Mouse (Mus musculus) left cerebral cortex, postnatal 36 days (tissue): ENCODE data around the gene Grk4. TPM values are rescaled to one million over a fixed set of nuclear protein-coding genes. Genes with fewer than 3 reads are reported as not detected.
"Not testable (repeated sequence)": the region's sequence is repeated elsewhere in the genome, so short reads cannot be mapped to it uniquely, and the experiment has no call there.

Source experiments
- DNase-seq, 2 experiments: peaks; one replicate each; pipeline ENCODE4 v3.0.0; 2021 to 2022; ENCODE audit warnings: low spot score in 2 of 2, mixed read lengths in 1 of 2
- intact Hi-C: fragments of 180-260 bp; cut with DNase I; formaldehyde crosslinking; loops from one replicate; pipeline ENCODE4 v1.15.1; 2025
- total RNA-seq, 2 experiments: library from RNA; stranded (reverse); gene quantifications; 2 replicates each; pipeline ENCODE4 v1.2.3; 2021

Gene Grk4
- total RNA-seq, 2 experiments from 2014 or later: 5.7 to 5.9 TPM

DNA sequence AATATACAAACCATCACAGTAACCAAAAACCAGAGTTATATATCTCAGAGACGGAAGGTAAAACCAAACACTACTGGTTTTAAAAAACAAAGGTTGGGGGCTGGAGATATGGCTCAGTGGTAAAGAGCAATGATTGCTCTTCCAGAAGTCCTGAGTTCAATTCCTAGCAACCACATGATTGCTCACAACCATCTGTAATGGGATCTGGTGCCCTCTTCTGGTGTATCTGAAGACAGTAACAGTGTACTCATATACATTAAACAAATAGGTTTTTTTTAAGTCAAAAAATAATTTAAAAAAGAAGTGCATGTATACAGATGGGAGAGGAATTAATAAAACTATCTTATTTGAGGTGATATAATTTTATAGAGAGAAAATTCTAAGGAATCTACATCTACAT is 29.7 kb downstream of the Grk4 start:
- DNase-seq: no peak
- intact Hi-C loops: no loop called here

DNA sequence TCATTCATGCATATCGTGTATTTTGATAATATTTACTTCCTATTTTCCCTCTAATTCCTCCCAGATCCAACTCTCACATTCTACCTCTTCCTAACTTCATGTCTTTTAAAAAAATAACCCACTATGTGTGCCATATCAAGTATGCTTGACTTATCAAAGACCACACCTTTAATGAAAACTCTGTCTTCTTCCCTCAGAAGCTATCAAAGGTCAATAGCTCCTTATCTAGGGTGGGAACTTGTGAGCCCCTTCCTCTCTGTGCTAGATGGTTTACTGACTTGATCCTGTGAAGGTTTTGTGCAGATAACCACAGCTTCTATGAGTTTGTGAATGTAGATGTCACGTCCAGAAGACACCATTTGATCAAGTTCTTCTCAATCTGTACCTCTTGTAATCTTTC is 32.6 kb downstream of the Grk4 start:
- intact Hi-C loops: no loop called here
- DNase-seq: no peak

DNA sequence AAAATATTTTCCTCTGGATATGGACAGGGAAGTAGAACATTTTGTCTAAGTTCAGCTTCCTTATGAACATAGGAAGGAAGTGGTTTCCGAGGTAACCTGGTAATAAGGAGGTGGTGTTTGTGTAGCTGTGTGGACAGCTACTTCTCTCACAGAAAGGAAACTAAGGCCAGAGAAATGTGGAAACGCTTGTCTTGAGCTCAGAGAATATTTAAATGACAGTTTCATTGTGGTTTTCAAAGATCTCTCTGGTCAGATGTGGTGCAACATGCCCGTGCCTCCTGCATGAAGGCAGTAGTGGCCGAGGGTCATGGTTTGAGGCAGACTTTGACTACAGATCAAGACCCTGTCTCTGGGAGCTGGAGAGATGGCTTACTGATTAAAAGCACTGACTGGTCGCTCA is 35.3 kb downstream of the Grk4 start:
- intact Hi-C loops: no loop called here
- no peak for DNase-seq

DNA sequence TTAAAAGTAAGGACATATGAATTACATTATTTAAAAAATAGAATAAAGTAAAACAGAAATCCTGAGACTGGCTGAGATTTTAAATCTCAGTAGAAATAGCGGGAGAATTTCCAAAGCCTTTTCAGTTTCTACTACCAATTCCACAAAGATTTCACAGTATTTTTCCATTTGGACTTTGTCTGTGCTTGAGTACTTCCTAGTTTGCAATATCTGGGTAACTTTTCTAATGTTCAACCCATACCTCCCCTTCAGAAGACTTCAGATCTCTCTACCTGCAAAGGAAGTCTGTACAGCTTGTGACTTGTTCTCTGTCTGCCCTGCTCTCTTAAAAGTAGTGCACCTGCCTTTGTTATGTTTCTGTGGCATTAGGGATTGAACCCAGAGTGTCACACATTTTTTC is 48.3 kb downstream of the Grk4 start:
- intact Hi-C loops: no loop called here
- no peak for DNase-seq

DNA sequence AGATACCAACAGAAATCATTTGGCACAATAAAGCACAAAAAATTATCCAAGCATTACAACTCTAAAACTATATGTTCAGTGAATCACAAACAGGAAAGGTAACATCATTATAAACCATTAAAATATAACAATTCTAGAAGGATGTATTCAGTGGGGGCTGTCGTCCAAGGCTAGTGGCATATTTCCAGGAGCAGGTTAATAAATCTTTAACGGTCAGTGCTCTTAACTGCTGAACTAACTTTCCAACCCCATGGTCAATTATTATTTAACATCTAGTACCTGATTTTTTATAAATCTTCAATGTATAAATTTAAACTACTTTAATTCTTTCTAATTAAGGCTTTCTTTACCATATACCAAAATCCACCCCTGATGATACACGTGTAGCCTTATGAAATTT is 54.2 kb downstream of the Grk4 start:
- intact Hi-C loops: not testable (repeated sequence)

DNA sequence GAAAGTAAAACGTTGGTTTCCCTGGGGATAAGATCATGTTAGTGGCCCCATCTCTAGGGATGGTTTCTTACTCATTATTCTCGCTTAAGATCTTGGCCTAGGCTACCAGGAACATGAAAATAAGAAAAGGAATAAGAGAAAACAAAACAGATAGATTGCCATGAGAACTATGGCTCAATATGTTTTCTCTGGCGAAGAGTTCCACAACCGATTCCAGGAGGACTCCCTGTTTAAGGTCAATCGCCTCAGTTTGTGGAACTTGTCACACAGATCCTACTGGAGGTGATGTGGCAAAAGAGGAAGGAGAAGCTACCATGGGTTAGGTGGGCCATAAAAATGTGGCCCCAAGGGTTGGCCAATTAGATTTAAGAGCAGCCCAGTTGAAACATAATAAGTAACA is 54.6 kb downstream of the Grk4 start:
- intact Hi-C loops: no loop called here

More for the DNA sequence above, 54.2 kb downstream of the Grk4 start:
- not testable (repeated sequence) for DNase-seq

DNA sequence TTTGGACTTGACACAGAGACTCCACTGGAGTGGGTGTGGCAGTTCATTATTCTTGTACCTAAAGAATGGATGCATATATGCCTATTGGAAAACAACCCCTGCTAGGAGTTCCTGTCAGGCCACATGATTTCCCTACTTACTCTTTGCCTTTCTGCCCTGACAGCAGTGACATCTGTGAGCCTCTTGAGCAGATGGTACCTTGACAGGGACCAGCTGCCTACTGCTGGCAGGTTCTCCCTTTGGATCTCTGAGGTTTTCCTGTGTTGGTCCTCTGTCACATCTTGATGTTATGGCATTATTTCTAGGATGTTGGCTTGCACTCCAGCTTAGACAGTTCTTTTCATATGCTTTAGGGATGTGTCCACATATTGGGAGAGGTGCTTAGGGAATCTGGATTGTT is 69.0 kb downstream of the Grk4 start:
- no peak for DNase-seq
- intact Hi-C loops: no loop called here

More for the DNA sequence above, 54.6 kb downstream of the Grk4 start:
- no peak for DNase-seq

DNA sequence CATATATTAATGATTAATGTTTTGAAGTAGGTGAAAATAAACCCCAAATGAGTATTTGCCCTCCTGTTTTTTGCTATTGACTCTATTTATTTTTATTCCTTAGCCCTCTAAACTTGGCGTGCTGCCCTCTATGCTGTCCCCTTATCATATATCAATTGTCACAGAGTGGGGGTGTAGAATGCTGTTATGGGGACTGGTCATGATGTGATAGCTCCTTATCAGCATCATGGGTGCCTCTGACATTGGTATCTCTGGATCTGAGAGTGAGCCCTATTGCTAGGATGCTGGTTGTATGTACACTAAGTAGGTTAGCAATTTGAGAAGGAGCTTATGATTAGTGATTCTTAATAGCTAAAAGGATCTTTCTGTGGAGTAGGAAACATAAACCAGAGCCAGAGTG is 70.1 kb downstream of the Grk4 start:
- DNase-seq: no peak
- intact Hi-C loops: no loop called here

DNA sequence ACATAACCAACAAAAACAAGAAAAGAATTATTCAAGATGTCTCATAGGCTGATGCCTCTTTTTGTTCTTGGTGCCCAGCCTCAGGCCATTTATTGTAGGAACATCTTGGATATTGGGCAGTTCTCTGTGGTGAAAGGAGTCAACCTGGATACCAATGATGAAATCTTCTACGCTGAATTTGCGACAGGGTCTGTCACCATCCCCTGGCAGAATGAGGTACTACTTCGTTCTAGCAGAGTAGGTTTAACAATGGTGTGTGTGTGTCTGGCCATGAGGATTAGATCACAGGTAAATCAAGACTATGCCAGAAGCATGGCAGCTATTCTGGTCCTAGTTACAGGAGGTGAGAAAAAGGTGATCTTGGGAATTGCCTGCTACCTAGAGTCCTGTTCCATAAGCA is 91.3 kb downstream of the Grk4 start:
- DNase-seq: no peak
- intact Hi-C loops: no loop called here

DNA sequence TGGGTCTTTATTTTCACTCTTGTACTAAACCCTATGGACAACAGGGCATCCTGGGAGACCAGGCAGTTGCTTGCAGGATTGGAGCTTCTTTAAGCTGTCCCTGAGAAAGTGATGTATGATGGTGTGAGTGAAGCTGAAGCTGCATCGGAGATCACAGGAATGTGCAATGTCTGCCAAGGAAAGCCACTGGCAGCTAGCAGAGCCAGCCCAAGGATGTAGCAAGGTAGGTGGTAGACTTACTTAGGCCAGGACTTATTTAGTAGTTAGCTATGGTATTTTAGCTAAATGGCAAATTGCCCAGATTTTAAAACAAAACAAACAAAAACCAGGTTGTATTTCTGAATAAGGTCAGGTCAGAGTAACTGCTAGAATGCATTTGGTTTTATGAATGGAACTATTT is 98.6 kb downstream of the Grk4 start:
- DNase-seq: no peak
- intact Hi-C loops: no loop called here

DNA sequence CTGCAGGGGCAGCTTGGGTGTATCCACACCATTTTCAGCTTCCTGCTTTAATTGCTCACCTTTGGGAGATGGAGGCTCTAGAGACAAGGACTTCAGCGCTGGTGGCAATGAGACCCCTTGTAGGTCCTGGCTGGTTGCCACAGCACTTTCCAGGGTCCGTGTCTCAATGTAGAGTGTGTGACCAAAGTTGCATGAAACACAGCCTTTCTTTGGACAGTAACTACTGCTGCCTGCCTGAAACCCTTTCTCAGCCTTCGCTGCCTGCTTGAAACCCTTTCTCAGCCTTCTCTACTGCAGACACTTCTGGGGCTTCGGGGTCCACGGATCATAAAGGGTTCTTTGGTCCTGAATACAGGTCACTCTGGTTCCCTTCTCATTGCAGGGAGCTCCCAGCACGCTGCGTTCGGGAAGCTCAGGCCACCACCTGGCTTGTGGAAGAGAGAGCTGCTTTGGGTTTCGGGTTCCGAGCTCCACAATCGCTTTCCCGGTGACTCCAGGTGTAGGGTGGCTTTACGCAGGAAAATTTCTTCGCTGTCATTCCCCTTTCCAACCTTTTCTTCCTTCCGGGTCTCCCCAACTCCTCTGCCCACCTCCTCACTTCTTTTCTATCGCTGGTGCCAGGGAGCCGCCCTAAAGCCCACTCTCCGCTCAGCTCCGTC is 100.8 kb downstream of the Grk4 start:
- intact Hi-C loops: loop anchor here (5.0 kb wide), 1 partner anchor 99 kb away; the partner anchor contains the start of genes Grk4 and Nop14
- peak in 1 of 2 experiments; percentile 11 for DNase-seq

DNA sequence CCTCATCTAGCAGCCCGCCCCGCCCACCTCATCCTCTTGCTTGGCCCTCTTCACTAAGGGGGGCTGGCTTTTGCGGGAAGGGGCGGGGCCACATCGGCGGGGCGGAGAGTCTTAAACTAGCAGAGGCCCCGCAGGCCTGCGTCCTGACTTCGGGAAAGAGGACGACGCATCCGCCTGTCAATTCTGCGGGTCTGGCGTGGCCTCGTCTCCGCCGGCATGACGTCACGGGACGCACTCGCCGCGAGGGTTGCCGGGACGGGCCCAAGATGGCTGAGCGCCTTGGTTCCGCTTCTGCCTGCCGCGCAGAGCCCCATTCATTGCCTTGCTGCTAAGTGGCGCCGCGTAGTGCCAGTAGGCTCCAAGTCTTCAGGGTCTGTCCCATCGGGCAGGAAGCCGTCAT is 101.3 kb downstream of the Grk4 start, which contains the start of gene Htt:
Htt (plus strand) TSS at position 232 of the 400 bp plus-strand sequence.
- peak; percentile 98 for DNase-seq
- intact Hi-C loops: loop anchor here (5.0 kb wide), 1 partner anchor 99 kb away; the partner anchor contains the start of genes Grk4 and Nop14

DNA sequence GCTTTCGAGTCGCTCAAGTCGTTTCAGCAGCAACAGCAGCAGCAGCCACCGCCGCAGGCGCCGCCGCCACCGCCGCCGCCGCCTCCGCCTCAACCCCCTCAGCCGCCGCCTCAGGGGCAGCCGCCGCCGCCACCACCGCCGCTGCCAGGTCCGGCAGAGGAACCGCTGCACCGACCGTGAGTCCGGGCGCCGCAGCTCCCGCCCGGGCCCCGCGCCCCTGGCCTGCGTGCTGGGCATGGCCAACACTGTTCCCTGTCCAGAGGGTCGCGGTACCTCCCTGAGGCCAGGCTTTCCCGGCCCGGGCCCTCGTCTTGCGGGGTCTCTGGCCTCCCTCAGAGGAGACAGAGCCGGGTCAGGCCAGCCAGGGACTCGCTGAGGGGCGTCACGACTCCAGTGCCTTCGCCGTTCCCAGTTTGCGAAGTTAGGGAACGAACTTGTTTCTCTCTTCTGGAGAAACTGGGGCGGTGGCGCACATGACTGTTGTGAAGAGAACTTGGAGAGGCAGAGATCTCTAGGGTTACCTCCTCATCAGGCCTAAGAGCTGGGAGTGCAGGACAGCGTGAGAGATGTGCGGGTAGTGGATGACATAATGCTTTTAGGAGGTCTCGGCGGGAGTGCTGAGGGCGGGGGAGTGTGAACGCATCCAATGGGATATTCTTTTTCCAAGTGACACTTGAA is 101.9 kb downstream of the Grk4 start:
- peak; percentile 46 to 57 for DNase-seq
- intact Hi-C loops: loop anchor here (5.0 kb wide), 1 partner anchor 100 kb away; the partner anchor contains the start of genes Grk4 and Nop14

DNA sequence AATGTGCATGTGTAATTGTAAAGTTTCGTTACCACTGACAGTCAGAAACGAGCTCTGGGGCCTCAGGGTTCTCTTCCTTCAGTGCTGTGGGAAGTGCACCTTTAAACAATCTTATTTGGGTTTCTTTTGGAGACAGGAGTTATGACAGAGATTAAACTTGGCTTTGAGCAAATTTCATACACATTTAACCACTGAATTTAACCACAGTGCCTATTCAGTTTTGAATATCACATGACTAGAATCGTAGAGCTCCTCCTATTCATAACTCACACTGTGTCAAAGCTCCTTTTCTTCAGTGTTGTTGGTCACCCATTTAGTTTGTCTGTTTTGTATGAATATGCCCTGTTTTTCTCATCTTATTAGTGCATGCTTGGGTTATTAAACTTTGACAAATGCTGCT is 111.6 kb downstream of the Grk4 start:
- no peak for DNase-seq
- intact Hi-C loops: no loop called here

DNA sequence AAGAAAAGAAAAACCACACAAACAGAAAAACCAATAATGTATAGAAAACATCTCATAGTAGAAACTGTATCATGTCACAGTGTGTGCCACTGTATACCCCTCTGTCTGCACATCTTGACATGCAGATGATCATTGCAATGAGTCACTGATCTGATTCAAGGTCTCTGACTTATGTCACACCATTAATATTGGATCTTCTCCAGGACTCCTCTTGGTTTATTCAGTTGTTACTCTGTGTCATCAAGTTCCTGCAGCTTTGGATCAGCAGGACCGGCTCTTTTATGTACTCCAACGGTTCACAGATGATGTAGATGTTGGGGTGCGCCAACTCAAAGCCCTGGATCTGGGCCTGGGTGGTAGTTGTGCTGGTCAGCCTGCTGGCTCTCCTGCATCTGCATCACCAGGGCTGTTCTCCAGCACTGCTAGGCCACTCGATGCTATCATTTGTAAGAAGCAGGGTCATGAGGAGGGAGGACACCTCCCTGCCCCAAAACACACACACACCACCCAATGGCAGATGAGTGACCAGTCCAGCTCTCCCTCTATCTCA is 112.6 kb downstream of the Grk4 start:
- no peak for DNase-seq
- intact Hi-C loops: no loop called here

DNA sequence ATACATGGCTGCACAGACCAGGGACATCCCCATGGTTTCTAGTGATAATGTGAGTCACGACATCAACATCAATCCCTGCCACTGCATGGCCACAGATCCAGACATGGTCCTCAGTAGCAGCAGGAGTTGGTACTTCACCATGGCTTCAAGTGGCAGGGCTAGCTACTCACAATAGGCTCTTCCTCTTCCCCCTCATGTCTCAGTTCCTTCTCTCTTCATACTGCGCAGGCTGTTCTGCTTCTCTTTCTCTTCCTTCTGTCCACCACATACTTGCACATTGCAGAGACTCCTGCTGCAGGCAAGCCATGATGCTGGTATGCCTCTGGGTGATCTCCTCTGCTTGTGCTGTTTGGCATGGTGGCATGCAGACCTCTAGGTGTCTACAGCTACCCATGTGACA is 113.2 kb downstream of the Grk4 start:
- no peak for DNase-seq
- intact Hi-C loops: no loop called here

DNA sequence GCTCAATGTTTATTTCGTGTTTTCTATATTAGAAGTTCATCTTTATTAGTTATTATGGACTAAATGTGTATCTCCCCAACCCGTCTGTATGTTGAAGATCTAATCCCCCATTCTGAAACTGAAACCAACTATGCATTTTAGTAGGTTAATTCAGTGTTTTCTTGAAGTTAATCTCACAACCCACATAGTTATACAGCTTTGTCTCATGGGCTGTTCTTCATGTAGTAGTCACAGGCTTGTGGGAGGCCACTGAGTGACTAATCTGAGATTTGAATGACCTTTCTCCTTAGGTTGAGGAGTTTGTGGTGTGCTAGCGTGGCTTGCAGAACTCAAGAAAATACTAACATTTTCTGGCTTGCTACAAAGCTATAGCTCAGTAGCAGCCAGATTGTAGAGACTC is 124.8 kb downstream of the Grk4 start:
- intact Hi-C loops: no loop called here
- no peak for DNase-seq

DNA sequence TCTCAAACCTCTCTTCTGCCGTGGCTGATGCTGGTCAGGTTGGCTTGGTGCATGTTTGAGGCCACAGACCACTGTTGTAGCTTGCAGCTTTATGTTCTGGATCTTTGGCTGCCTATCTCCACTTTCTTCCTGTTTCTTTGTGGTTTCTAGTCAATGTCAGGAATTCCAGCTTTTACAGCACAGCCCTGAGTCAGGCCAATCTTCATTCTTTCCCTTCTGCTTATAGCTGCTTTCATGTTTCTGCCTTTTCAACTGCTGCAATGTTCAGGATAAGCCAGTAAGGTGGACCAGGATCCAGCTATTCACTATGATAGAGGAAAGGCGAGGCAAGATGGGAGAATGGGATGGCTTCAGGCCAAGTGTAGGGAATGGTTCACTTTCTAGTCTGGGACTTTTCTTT is 131.0 kb downstream of the Grk4 start:
- no peak for DNase-seq
- intact Hi-C loops: no loop called here

DNA sequence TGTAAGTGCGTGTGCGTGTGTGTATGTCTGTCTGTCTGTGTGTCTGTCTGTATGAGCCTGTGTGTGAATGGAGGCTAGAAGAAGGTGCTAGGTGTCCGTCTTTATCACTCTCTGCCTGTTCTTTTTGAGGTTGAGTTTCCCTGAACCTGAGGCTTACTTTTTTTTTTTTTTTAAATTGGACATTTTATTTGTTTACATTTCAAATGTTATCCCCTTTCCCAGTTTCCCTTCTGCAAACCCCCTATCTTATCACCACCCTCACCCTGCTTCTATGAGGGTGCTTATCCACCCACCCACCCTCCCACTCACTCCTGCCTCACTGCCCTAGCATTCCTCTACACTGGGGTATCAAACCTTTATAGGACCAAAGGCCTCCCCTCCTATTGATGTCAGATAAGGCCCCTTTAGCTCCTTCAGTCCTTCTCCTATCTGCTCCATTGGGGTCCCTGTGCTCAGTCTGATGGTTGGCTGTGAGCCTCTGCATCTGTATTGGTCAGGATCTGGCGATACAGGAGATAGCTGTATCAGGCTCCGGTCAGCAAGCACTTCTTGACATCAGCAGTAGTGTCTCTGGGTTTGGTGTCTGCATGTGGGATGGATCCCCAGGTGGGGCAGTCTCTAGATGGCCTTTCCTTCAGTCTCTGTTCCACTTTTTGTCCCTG is 140.2 kb downstream of the Grk4 start:
- no peak for DNase-seq
- intact Hi-C loops: no loop called here
